Mouse (Mus musculus) MN1 (cell line): ENCODE data around the gene Top1.

Experiments used
- DNase-seq: peaks from one replicate; pipeline ENCODE4 v3.0.0-alpha.2; 2016; ENCODE audit warnings: low spot score

Gene Top1

GRCm38 (mm10) chr2:160718811-160719210, 73.1 kb downstream of the Top1 start:
- no peak for DNase-seq

- DNase-seq, result no peak
Measured at GRCm38 (mm10) chr2:160722714-160723113, 77.0 kb downstream of the Top1 start.

- no peak for DNase-seq
Measured at GRCm38 (mm10) chr2:160723613-160724375, 78.1 kb downstream of the Top1 start.

- DNase-seq, result no peak
Measured at GRCm38 (mm10) chr2:160724536-160724935, 78.8 kb downstream of the Top1 start.

GRCm38 (mm10) chr2:160725877-160726864, 80.5 kb downstream of the Top1 start:
- DNase-seq, result no peak

GRCm38 (mm10) chr2:160728972-160729371, 83.3 kb downstream of the Top1 start:
- no peak for DNase-seq

GRCm38 (mm10) chr2:160729436-160729835, 83.7 kb downstream of the Top1 start:
- no peak for DNase-seq

- peak; percentile 62 for DNase-seq
Measured at GRCm38 (mm10) chr2:160729851-160730796, 84.4 kb downstream of the Top1 start.

GRCm38 (mm10) chr2:160730797-160731116, 85.1 kb downstream of the Top1 start:
- DNase-seq, result no peak

- peak; percentile 93 for DNase-seq
Measured at GRCm38 (mm10) chr2:160731117-160731838, 85.6 kb downstream of the Top1 start, which contains the start of gene Plcg1. TSS of gene Plcg1 (plus strand) at chr2:160731300.

- DNase-seq, result peak; percentile 62
Measured at GRCm38 (mm10) chr2:160731839-160732261, 86.2 kb downstream of the Top1 start.

GRCm38 (mm10) chr2:160732420-160732995, 86.8 kb downstream of the Top1 start:
- DNase-seq, result peak; percentile 21

- DNase-seq, result no peak
Measured at GRCm38 (mm10) chr2:160733131-160733531, 87.4 kb downstream of the Top1 start.

GRCm38 (mm10) chr2:160734331-160734730, 88.6 kb downstream of the Top1 start:
- DNase-seq, result no peak

- no peak for DNase-seq
Measured at GRCm38 (mm10) chr2:160735706-160736310, 90.1 kb downstream of the Top1 start.

GRCm38 (mm10) chr2:160736466-160736865, 90.8 kb downstream of the Top1 start:
- no peak for DNase-seq

GRCm38 (mm10) chr2:160738354-160738753, 92.7 kb downstream of the Top1 start:
- no peak for DNase-seq

GRCm38 (mm10) chr2:160739647-160740356, 94.1 kb downstream of the Top1 start:
- no peak for DNase-seq

GRCm38 (mm10) chr2:160740521-160741156, 95.0 kb downstream of the Top1 start:
- DNase-seq, result no peak
